Mouse (Mus musculus): Measurements from ENCODE around the gene Hnf1b. TPM values are rescaled to one million over a fixed set of nuclear protein-coding genes. Genes with fewer than 3 reads are reported as not detected.

The Hnf1b gene
- polyA plus RNA-seq, 1 experiment: not detected

DNA sequence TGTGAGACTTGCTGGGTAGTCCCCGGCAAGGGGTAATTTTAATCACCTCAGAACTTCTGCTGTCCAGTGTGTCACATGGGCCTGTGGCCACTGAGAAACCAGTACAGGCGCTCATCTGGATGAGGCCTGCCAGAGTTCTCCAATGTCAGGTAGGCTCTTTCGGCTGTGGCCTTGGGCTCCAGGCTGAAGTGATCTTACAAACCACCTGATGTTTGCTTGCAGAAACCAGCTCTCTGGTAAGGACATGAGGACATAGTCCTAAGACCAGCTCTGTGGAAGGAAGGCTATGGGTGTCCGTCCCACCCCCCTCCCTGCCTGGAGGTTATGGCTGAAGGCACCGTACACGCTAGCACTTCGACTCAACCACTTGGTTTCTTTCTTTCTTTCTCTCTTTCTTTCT is 26.8 kb downstream of the Hnf1b start:
- TF ChIP-seq GATA1 (IDR thresholded peaks at IDR 0.05; ENCODE audit: low read length): no peak

DNA sequence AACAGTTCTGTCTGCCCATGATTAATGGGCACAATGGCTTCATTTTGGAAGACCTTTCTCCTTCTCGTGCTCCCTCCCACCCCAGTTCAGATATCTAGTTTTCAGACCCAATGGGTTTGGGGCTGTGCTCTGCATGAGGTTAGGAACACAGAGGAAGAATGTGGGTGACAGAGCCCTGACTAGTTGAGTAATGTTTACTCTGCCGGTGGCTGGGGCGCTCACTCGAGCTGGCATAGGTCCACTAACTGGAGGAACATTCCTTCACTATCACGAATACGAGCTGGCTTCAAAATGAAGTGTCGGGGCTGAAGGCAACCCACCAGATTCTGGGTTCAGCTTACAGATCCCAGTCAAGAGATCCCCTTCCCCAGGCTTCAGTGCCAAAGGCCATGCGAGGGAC is 27.9 kb downstream of the Hnf1b start:
- TF ChIP-seq GATA1 (IDR thresholded peaks at IDR 0.05; ENCODE audit: low read length): no peak

DNA sequence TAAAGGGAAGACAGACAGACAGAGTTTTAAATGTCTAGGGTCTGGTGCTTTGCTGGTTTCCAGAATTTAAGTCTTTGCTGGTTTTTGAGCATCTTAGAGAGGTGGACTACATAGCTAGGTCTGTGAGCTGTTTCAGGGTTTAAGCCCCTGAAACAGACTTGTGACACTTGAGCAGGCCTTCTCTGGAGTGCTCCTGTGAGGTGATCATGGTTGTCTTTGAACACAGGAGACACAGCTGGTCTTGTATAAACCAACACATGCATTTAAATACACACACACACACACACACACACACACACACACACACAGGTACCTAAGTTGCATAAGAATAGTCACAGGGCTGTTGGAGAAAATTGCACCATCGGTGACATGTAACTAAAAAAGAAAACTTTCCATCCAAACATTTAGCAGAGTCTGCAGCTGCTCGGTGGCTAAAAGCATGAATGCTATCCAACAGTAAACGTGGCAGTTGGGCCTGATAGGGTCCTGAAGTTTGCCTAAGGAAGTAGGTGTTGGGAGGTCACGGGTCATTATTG is 28.6 kb downstream of the Hnf1b start:
- TF ChIP-seq GATA1 (IDR thresholded peaks at IDR 0.05; ENCODE audit: low read length): no peak

DNA sequence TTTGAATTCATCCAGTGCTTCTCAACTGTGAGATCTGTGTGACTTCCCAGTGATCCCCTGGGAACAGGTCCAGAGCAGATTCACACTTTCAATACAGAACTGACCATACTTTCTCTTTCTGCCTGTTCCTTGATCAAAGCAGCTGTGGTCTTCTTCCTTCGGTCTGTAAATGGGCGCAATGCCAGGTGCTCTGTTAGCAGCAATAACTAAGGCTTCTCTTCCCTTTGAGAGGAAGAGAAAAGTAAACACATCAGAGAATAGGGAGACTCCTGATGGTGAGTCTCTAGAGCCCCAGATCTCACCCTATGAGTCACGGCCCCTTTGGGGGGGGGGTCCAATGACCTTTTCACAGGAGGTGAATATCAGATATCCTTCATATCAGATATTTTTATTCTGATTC is 29.3 kb downstream of the Hnf1b start:
- no peak for TF ChIP-seq GATA1 (IDR thresholded peaks at IDR 0.05; ENCODE audit: low read length)

DNA sequence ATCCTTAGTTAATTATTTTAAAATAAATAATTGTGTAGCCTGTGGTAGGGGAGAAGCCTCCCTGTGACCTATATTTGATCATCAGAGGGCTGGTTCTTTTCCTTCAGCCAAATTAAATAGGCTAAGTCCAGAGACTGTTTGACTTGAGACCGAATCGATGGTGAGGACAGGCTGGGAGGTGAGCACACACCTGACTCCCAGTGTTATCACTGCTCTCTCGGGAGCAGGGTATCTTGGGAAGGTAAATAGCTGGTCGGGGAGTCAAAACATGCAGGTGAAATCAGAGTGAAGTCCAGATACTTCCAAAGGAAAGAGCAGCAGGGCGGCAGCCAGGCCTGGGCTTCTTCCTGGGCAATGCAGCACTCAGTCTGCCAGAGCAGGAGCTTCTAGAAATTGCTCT is 31.6 kb downstream of the Hnf1b start:
- no peak for TF ChIP-seq GATA1 (IDR thresholded peaks at IDR 0.05; ENCODE audit: low read length)

DNA sequence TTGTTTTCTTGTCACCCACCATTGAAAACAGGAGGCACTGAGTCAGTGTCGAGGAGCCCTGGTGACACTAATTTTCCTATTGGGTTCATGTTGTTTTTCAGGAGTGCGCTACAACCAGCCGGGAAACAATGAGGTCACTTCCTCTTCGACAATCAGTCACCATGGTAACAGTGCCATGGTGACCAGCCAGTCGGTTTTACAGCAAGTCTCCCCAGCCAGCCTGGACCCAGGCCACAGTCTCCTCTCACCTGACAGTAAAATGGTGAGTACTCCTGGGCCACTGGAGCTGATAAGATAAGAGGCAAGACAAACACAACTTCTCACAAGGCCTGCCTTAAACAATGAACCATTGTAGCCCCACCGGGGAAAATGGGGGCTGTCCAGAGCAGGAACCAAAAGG is 32.7 kb downstream of the Hnf1b start:
- no peak for TF ChIP-seq GATA1 (IDR thresholded peaks at IDR 0.05; ENCODE audit: low read length)

DNA sequence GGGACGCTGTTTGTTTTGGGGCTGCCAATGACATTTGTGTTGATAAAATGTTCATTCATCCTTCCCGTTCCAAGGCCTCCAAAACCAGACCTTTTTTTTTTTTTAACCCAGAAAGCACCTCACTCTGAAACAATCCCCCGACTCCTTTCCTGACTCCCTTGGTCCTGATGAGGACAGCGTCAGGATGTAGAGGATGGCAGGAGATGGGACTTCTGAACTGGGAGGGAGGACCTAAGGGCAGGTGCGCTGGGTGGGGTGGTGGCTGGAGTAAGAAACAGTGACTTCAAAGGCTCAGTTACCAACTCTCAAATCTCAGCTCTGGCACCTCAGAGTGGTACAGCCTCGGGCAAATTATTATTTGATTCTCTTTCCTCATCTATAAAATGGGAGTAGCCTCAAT is 33.2 kb downstream of the Hnf1b start:
- TF ChIP-seq GATA1 (IDR thresholded peaks at IDR 0.05; ENCODE audit: low read length): no peak

DNA sequence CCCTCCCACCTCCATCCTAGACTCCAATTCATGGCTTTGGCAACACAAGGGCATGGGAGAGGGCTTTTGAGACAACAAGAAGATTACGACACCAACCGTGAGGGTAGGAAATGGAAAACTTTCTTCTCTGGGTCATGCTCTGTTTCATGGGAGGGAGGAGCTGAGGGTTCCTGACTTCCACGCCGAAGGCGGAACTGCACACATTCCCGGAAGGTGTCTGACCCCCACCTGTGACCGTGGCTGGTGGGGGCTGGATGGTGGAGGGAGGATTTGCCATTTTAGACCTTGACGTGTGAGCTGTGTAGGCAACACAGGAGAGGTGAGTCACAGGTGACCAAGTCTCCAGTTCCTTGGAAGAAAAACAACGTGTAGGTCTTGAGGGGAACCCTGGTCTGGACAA is 33.9 kb downstream of the Hnf1b start:
- no peak for TF ChIP-seq GATA1 (IDR thresholded peaks at IDR 0.05; ENCODE audit: low read length)

DNA sequence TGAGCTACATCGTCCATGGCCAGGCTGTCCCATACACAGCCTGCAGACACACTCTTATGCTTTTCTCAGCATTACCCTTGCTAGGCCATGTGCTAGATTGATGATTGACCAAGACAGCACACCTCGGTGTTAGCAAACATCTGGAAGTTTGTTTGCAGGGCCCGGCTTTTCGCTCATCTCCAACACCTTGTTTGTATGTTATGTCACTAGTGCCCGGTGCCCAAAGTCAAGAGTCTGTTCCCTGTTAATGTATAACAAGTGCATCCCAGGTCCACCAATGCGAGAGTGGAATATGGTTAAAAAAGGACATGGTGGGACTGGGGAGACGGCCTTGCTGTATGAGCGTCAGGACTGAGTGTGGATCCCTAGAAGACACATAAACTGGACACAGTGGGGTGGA is 35.3 kb downstream of the Hnf1b start:
- no peak for TF ChIP-seq GATA1 (IDR thresholded peaks at IDR 0.05; ENCODE audit: low read length)

DNA sequence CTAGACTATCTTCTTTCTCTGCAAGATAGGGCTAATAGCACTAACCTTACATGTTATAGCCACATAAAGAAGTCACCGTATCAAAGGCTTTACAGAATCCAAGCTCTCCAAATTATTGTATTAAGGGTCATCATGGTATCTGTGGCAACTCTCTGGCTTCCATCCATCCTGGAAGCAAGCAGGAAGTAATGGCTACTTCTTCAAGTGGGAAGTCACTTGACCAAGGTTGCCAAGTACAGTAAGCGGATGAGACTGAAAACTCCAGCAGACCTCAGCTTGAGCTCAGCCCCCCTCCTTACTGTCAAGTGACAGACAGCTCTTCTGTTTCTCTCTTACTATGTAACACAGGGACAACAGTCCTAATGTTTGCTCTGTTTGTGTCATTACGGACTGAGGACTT is 36.9 kb downstream of the Hnf1b start:
- TF ChIP-seq GATA1 (IDR thresholded peaks at IDR 0.05; ENCODE audit: low read length): no peak

DNA sequence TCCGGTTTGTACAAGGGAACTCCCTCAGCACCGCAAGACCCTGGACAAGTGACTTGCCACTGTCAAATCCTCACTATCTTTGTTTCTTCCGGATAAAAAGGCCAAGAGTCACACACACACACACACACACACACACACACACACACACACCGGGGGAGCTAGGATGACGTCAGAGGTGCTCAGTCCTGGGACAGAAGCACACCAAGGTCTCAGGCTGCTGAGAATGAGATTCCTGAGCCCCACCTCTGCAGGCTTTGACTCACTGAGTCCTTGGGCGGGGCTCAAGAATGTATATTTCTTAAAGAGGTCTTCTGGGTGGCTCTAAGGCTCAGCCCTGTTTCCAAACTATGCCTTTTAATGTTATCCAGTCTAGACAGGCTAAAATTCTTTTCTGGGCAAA is 41.5 kb downstream of the Hnf1b start:
- TF ChIP-seq GATA1 (IDR thresholded peaks at IDR 0.05; ENCODE audit: low read length): no peak

DNA sequence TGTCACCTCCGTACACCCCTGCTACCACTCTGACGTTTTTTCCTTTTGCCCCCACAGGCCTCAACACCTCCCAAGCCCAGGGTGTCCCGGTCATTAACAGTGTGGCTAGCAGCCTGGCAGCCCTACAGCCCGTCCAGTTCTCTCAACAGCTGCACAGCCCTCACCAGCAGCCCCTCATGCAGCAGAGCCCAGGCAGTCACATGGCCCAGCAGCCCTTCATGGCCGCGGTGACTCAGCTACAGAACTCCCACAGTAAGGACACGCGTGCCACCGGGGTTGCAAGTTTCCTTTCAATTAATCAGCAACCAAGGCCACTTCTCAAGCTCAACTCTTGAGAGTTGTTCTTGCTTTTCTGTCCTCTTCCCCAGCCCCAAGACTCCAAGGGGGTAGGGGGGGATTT is 43.5 kb downstream of the Hnf1b start:
- no peak for TF ChIP-seq GATA1 (IDR thresholded peaks at IDR 0.05; ENCODE audit: low read length)

DNA sequence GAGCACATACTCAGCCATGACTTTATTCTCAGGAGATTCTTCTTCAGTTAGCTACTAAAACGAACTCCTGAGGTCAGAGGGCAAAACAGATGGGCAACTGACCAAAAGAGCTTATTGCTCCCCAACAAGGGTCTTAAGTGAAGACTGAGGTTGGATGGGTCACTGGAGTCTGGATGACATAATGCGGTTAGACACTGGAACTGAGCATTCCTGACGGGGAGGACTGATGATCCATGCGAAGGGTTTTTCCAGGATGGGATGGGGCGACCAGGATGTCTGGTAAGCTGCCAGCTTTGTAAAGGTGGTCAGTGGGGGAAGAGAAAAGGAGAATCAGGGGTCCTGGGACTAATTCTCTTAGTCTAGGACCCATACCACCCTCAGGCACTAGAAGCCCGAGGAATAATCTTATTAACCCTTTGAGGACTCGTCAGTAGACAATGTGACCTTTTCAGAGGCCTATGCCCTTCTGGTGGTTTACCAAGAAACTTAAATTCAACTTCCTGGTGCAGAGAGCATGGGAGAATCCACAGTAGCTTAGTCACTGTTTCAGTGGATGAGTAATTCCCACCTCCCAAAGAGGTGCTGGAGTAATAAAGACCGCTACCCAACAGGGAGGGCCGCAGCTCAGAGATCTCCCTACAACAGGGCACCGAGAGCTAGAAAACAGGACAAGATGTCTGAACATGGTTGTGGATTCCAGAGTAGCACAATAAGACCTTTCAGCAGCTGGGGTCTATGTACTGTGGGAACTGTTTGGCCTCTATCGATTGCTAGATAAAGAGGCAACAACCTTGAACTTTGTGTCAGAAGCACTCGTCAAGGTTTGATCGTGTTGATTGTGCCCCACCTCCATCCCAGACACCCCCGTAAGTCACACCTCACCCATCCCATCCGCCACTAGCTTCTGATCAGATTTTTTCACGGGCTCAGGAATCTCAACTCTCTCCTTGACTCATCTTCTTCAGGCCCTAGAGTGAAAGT is 46.9 kb downstream of the Hnf1b start:
- no peak for TF ChIP-seq GATA1 (IDR thresholded peaks at IDR 0.05; ENCODE audit: low read length)

DNA sequence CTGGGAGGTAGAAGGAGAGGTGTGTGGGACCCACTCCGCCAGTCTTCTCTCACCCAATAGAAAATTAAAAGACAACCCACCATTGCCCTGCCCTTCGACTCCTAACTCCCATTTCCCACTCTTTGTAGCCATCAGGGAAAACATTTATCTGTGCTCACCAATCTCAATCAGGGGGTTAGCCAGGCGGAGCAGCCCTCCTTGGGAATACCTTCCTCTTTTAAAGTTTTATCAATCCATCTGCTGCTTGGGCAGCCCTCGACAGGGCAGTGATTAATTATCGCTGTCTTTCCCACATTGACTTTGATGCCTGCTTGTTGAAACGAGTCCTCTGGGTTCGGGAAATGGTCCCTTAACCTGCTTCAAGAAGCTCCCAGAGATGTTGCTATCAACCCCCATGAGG is 47.7 kb downstream of the Hnf1b start:
- TF ChIP-seq GATA1 (IDR thresholded peaks at IDR 0.05; ENCODE audit: low read length): no peak

DNA sequence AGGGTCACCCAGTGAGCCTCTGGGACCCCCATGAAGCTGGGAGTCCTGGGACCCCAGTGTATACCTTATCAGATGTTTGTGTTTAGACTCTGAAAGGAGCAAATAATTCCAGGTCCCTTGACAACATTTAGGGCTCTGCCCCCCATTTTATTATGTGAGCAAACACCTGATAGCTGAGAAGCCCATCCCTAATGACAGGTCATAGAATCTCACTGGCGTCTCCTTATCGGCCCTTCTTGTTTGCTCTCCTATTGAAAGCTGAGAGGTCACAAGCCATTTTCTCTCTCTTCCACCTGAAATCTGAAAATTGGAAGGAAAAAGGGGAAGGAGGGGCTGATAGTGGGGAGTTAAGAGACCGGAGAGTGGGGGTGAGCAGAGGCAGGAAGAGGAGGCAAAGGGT is 52.9 kb downstream of the Hnf1b start:
- no peak for TF ChIP-seq GATA1 (IDR thresholded peaks at IDR 0.05; ENCODE audit: low read length)

DNA sequence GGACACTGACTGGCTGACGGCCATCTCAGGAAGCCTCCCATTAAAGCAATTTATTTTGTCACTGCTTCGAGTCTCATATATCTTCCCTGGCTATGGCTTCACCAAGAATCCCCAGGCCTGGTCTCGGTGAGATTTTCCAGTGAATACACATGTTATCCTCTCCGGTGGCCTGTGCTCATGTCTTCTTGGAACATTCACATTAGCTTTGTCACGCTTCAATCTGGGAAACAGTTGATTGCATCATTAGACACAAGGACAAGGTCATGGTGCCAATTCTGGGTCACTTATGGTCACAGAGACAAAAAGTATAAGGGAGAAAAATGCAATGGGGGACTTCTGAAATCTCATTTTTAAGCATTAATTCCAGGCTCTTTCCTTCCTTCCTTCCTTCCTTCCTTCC is 55.9 kb downstream of the Hnf1b start:
- TF ChIP-seq GATA1 (IDR thresholded peaks at IDR 0.05; ENCODE audit: low read length): no peak

DNA sequence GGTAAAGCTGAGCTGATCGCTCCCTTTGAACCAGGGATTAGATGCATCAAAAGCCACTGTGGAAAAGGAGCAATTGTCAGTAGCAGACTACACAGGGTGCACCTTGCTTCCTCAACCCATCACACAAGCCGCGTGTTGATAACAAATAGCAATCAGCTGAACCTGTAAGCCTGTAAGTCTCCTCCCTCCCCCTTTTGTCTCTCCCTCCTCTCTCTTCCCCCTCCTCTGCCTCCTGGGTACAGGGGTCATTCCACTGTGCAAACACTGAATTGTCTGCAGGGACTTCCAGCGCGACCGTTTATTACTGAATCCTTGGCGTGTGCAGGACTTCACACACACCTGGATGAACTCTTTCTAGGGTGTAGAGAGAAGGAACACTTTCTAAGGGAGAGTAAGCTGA is 58.5 kb downstream of the Hnf1b start:
- no peak for TF ChIP-seq GATA1 (IDR thresholded peaks at IDR 0.05; ENCODE audit: low read length)

All from G1E-ER4 (cell line).